Mouse (Mus musculus) B cell, adult 67 days (primary cell): Measurements from ENCODE around the gene Scrn3. TPM values are rescaled to one million over a fixed set of nuclear protein-coding genes. Genes with fewer than 3 reads are reported as not detected.

Experiments used
- total RNA-seq, 2 experiments: library from RNA; stranded (reverse); gene quantifications; 4 replicates each; pipeline ENCODE4 v1.2.4; 2023

Scrn3 gene
- total RNA-seq, result 1 to 10 TPM; 2.9 to 4.6 TPM

GRCm38 (mm10) chr2:73312152-73313116, at the start of gene Scrn3, which contains the start of gene Cir1:
Gene Scrn3 (plus strand): TSS chr2:73312601.
Gene Cir1 (minus strand): TSS chr2:73312701.

GRCm38 (mm10) chr2:73271459-73272161, 40.8 kb upstream of the Scrn3 start, which contains the start of gene Sp9:
Gene Sp9 (plus strand): TSS chr2:73271925.

GRCm38 (mm10) chr2:73386356-73387046, 74.1 kb downstream of the Scrn3 start, which contains the start of gene Gpr155:
Gene Gpr155 (minus strand): TSS chr2:73386572.

Other genes starting within 250 kb of the Scrn3 start
- 10 to 100 TPM; 33.0 to 40.5 TPM for gene Ola1, start 93.7 kb upstream of the Scrn3 start, total RNA-seq
- not detected for gene Sp9, start 40.7 kb upstream of the Scrn3 start, total RNA-seq
- gene Cir1, start 100 bp downstream of the Scrn3 start, total RNA-seq, result 10 to 100 TPM; 26.8 to 30.2 TPM
- gene Gpr155, start 74.0 kb downstream of the Scrn3 start, total RNA-seq, result 10 to 100 TPM; 20.7 to 28.8 TPM
- 100 to 1,000 TPM; 210 to 228 TPM for gene Wipf1, start 217.1 kb downstream of the Scrn3 start, total RNA-seq